12 mouse cellular contexts compared by ENCODE assay signal in the genomic region with DNA sequence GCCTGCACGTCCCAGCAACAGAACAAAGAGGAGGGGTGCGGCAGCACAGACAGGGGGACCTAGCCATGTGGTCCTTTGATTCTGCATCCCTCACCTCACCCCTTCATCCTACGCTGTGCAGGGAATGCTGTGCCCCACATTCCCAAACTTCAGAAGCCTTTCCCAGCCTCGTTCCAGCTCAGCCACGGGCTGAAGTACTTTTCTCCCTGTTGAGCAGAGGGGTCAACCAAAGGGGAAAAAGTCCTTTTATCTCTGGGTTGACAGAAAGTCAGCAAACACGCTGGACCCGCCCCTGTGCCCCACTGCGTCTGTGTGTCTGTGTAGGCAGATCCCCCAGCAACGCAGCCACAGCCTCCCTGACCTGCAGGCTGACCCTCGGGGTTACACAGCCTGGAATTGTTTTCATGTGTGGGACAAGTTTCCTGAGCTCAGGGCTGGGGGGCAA. TPM values are rescaled to one million over a fixed set of nuclear protein-coding genes. Genes with fewer than 3 reads are reported as not detected.
DNase-seq lines count a peak whose midpoint lies in the region; ATAC-seq and TF ChIP-seq lines count a peak whose summit lies in the region.
"Had no signal": no experiment of that assay in that cellular context is flagged by ENCODE, and none has a peak within 500 bp of the region (broad histone marks: within the 10 kb centered on the region; RNA-seq: fewer than 3 reads in every experiment).

No protein-coding gene starts in this region.

- peak; percentile 71 for DNase-seq in hindbrain, embryonic 11.5 days (ENCODE audit: low spot score)
- DNase-seq in hindbrain, postnatal 0 days (ENCODE audit: low spot score) = no peak
- DNase-seq in R1 (ENCODE audit: low read depth, low spot score) = peak; percentile 8
- DNase-seq in embryonic facial prominence, embryonic 11.5 days (ENCODE audit: low spot score) = peak; percentile 72
- no peak for DNase-seq in left cerebral cortex, adult 8-10 months (ENCODE audit: low spot score in 2 of 2)
- DNase-seq in MN1 (ENCODE audit: low spot score) = no peak
- DNase-seq: gastrocnemius, postnatal 10 days; lung, postnatal 14 days; thymus, adult 2 months had no signal

- 0 out of 2 replicates have a peak overlapping the region, but pooled peaks have one; percentile 27 for H3K9ac ChIP-seq in hindbrain, embryonic 11.5 days (ENCODE audit: low read depth, low read length)
- H3K9ac ChIP-seq in hindbrain, postnatal 0 days (replicated peaks; ENCODE audit: low read length) = no peak overlapping the region
- peak overlapping the region; percentile 26 for H3K9ac ChIP-seq in embryonic facial prominence, embryonic 11.5 days (replicated peaks; ENCODE audit: low read length)
- 0 out of 2 replicates have a peak overlapping the region, but pooled peaks have one; percentile 11 for H3K9ac ChIP-seq in midbrain, embryonic 12.5 days (replicated peaks)
- H3K9ac ChIP-seq: embryonic facial prominence, embryonic 15.5 days had no signal

- H3K36me3 ChIP-seq in hindbrain, embryonic 11.5 days (ENCODE audit: control insufficient read depth, insufficient read depth, low read length) = no peaks in the 10 kb centered on the region
- no peaks in the 10 kb centered on the region for H3K36me3 ChIP-seq in hindbrain, postnatal 0 days (ENCODE audit: insufficient read depth, low read length)
- H3K36me3 ChIP-seq in embryonic facial prominence, embryonic 11.5 days (replicated peaks; ENCODE audit: control insufficient read depth, insufficient read depth, low read depth, low read length) = no peaks in the 10 kb centered on the region
- H3K36me3 ChIP-seq in midbrain, embryonic 12.5 days = no peaks in the 10 kb centered on the region
- H3K36me3 ChIP-seq: embryonic facial prominence, embryonic 15.5 days had no signal

- no peak overlapping the region for H3K4me3 ChIP-seq in hindbrain, embryonic 11.5 days (ENCODE audit: low read depth, low read length)
- H3K4me3 ChIP-seq in hindbrain, postnatal 0 days (ENCODE audit: low read length) = no peak overlapping the region
- H3K4me3 ChIP-seq in embryonic facial prominence, embryonic 11.5 days (ENCODE audit: low read depth, low read length) = no peak overlapping the region
- H3K4me3 ChIP-seq in midbrain, embryonic 12.5 days = no peak overlapping the region
- H3K4me3 ChIP-seq: embryonic facial prominence, embryonic 15.5 days had no signal

- H3K4me2 ChIP-seq in hindbrain, embryonic 11.5 days (replicated peaks; ENCODE audit: low read depth, low read length) = peak overlapping the region; percentile 17; the same call in 1 of the 2 replicates
- no peak overlapping the region for H3K4me2 ChIP-seq in hindbrain, postnatal 0 days (ENCODE audit: low read depth, low read length)
- H3K4me2 ChIP-seq in embryonic facial prominence, embryonic 11.5 days (ENCODE audit: low read depth, low read length) = no peak overlapping the region
- peak overlapping the region; percentile 19; the same call in 1 of the 2 replicates for H3K4me2 ChIP-seq in midbrain, embryonic 12.5 days (replicated peaks)
- H3K4me2 ChIP-seq: embryonic facial prominence, embryonic 15.5 days had no signal

- 0 out of 2 replicates have a peak, but pooled peaks have one; percentile 58 for ATAC-seq in hindbrain, embryonic 11.5 days (ENCODE audit: low FRiP score)
- ATAC-seq in hindbrain, postnatal 0 days = no peak
- peak; percentile 73; the same call in 1 of the 2 replicates for ATAC-seq in embryonic facial prominence, embryonic 11.5 days (replicated peaks; ENCODE audit: insufficient number of reproducible peaks, low FRiP score, low TSS enrichment, low read depth)
- 0 out of 2 replicates have a peak, but pooled peaks have one; percentile 16 for ATAC-seq in midbrain, embryonic 12.5 days (ENCODE audit: low FRiP score, low read depth)
- ATAC-seq in CD4-positive, CD25-positive, alpha-beta regulatory T cell, adult 4 months = no peak

- no peaks in the 10 kb centered on the region for H3K27me3 ChIP-seq in hindbrain, embryonic 11.5 days (ENCODE audit: control insufficient read depth, insufficient read depth, low read length)
- H3K27me3 ChIP-seq in hindbrain, postnatal 0 days (ENCODE audit: insufficient read depth, low read length) = no peaks in the 10 kb centered on the region
- H3K27me3 ChIP-seq in embryonic facial prominence, embryonic 11.5 days (ENCODE audit: control insufficient read depth, insufficient read depth, low read length) = no peaks in the 10 kb centered on the region
- H3K27me3 ChIP-seq in midbrain, embryonic 12.5 days = peaks cover 14% of the 10 kb centered on the region
- H3K27me3 ChIP-seq: embryonic facial prominence, embryonic 15.5 days had no signal

- no peak for TF ChIP-seq CTCF in hindbrain, postnatal 0 days (IDR thresholded peaks at IDR 0.05; ENCODE audit: low read depth)

- WGBS in hindbrain, embryonic 11.5 days = 4% methylated on average over 10 of the region's 10 CpGs
- 19% methylated on average over 10 of the region's 10 CpGs for WGBS in hindbrain, postnatal 0 days
- WGBS in embryonic facial prominence, embryonic 11.5 days = 7% methylated on average over 10 of the region's 10 CpGs
- 6% methylated on average over 10 of the region's 10 CpGs for WGBS in midbrain, embryonic 12.5 days

- peak overlapping the region; percentile 49 for H3K27ac ChIP-seq in hindbrain, embryonic 11.5 days (ENCODE audit: low read depth, low read length)
- H3K27ac ChIP-seq in hindbrain, postnatal 0 days = no peak overlapping the region
- H3K27ac ChIP-seq in embryonic facial prominence, embryonic 11.5 days (replicated peaks; ENCODE audit: low read depth, low read length) = peak overlapping the region; percentile 1
- peak overlapping the region; percentile 5; the same call in 1 of the 2 replicates for H3K27ac ChIP-seq in midbrain, embryonic 12.5 days (replicated peaks)
- H3K27ac ChIP-seq: embryonic facial prominence, embryonic 15.5 days had no signal

- H3K4me1 ChIP-seq in hindbrain, embryonic 11.5 days (replicated peaks; ENCODE audit: control insufficient read depth, insufficient read depth, low read length) = peaks cover 9% of the 10 kb centered on the region
- H3K4me1 ChIP-seq in hindbrain, postnatal 0 days (ENCODE audit: insufficient read depth, low read length) = peaks cover 12% of the 10 kb centered on the region; the same call in 1 of the 2 replicates
- H3K4me1 ChIP-seq in embryonic facial prominence, embryonic 11.5 days (ENCODE audit: control insufficient read depth, insufficient read depth, low read length) = no peaks in the 10 kb centered on the region
- H3K4me1 ChIP-seq in midbrain, embryonic 12.5 days = peaks cover 10% of the 10 kb centered on the region; the same call in 1 of the 2 replicates

- no peaks in the 10 kb centered on the region for H3K9me3 ChIP-seq in hindbrain, embryonic 11.5 days (ENCODE audit: control insufficient read depth, low read length)
- no peaks in the 10 kb centered on the region for H3K9me3 ChIP-seq in hindbrain, postnatal 0 days (ENCODE audit: low read length)
- no peaks in the 10 kb centered on the region for H3K9me3 ChIP-seq in embryonic facial prominence, embryonic 11.5 days (replicated peaks; ENCODE audit: control insufficient read depth, low read length)
- H3K9me3 ChIP-seq in midbrain, embryonic 12.5 days = no peaks in the 10 kb centered on the region
- H3K9me3 ChIP-seq: embryonic facial prominence, embryonic 15.5 days had no signal

RNA-seq across cellular contexts. Expression of gene Sdk2, which starts 18.9 kb away (rescaled TPM):
- 2.9 and 4.2 TPM in 2 replicates for polyA plus RNA-seq in hindbrain, embryonic 11.5 days (2014; fragmentation: Nextera tagmentation; extraction: Ambion mirVana)
- total RNA-seq in hindbrain, postnatal 0 days (2014; rRNA removed) = 30.4 and 32.2 TPM in 2 replicates
- polyA plus RNA-seq in hindbrain, postnatal 0 days (2015; fragmentation: Nextera tagmentation; extraction: Ambion mirVana) = 2.9 and 3.0 TPM in 2 replicates
- 0.88 and 1.1 TPM in 2 replicates for polyA plus RNA-seq in embryonic facial prominence, embryonic 11.5 days (2014; fragmentation: Nextera tagmentation; extraction: Ambion mirVana)
- 7.1 and 7.2 TPM in 2 replicates for polyA plus RNA-seq in midbrain, embryonic 12.5 days (2016; fragmentation: Nextera tagmentation; extraction: Ambion mirVana)
- total RNA-seq in left cerebral cortex, adult 8-10 months (2022) = 10 to 100 TPM; 21.2 to 29.6 (median 25.5) TPM
- under 1 TPM in 1 of 2 experiments, not detected in 1; 0.13 TPM for polyA plus RNA-seq in CD4-positive, CD25-positive, alpha-beta regulatory T cell, adult 4 months (2017; shearing (Covaris generic))

Comparison
In these comparisons a context has a peak if more than half of its experiments do, and no peak if none do; other contexts are left out.
1. ATAC-seq: peak in hindbrain, embryonic 11.5 days (single experiment), embryonic facial prominence, embryonic 11.5 days (single experiment) and midbrain, embryonic 12.5 days (single experiment); none in hindbrain, postnatal 0 days (single experiment) and CD4-positive, CD25-positive, alpha-beta regulatory T cell, adult 4 months (single experiment).
2. DNase-seq: peak in hindbrain, embryonic 11.5 days (single experiment), R1 (single experiment) and embryonic facial prominence, embryonic 11.5 days (single experiment); none in hindbrain, postnatal 0 days (single experiment), left cerebral cortex, adult 8-10 months (0 of 2) and MN1 (single experiment).
3. H3K4me2 ChIP-seq: peak in hindbrain, embryonic 11.5 days (single experiment) and midbrain, embryonic 12.5 days (single experiment); none in hindbrain, postnatal 0 days (single experiment) and embryonic facial prominence, embryonic 11.5 days (single experiment).